Mouse (Mus musculus) hindbrain, embryonic 16.5 days (tissue): ENCODE data around the gene Rbpj. TPM values are rescaled to one million over a fixed set of nuclear protein-coding genes. Genes with fewer than 3 reads are reported as not detected.

Source experiments
- ATAC-seq: fragments of 200-750 bp; cut with Nextera tagmentation; 2 replicates; pipeline ENCODE4 v1.8.0; 2017; ENCODE audit warnings: moderate TSS enrichment, moderate library complexity
- H3K27ac ChIP-seq: fragments of 300-500 bp; sonication (generic); 2 replicates; pipeline ENCODE4 v1.5.1; 2014; ENCODE audit warnings: low read depth, mild to moderate bottlenecking, control low read depth, low read length, moderate library complexity
- H3K27me3 ChIP-seq: fragments of 300-500 bp; sonication (generic); replicated peaks from 2 replicates; pipeline ENCODE4 v1.6.1; 2014; ENCODE audit warnings: low read length; ENCODE audit not compliant: control insufficient read depth, insufficient read depth
- H3K36me3 ChIP-seq: fragments of 300-500 bp; sonication (generic); 2 replicates; pipeline ENCODE4 v1.6.1; 2014; ENCODE audit warnings: mild to moderate bottlenecking, low read length, moderate library complexity, mixed read lengths; ENCODE audit not compliant: control insufficient read depth, insufficient read depth
- H3K4me1 ChIP-seq: fragments of 300-500 bp; sonication (generic); 2 replicates; pipeline ENCODE4 v1.6.1; 2014; ENCODE audit warnings: low read depth, low read length; ENCODE audit not compliant: control insufficient read depth, insufficient read depth
- H3K4me2 ChIP-seq: fragments of 300-500 bp; sonication (generic); 2 replicates; pipeline ENCODE4 v1.6.1; 2014; ENCODE audit warnings: mild to moderate bottlenecking, low read length, control low read depth, moderate library complexity
- H3K4me3 ChIP-seq: fragments of 300-500 bp; sonication (generic); 2 replicates; pipeline ENCODE4 v1.5.1; 2014; ENCODE audit warnings: mild to moderate bottlenecking, low read length, control low read depth, moderate library complexity
- H3K9ac ChIP-seq: fragments of 300-500 bp; sonication (generic); 2 replicates; pipeline ENCODE4 v1.6.1; 2014; ENCODE audit warnings: low read depth, mild to moderate bottlenecking, control low read depth, low read length, moderate library complexity
- H3K9me3 ChIP-seq: fragments of 300-500 bp; sonication (generic); 2 replicates; pipeline ENCODE4 v1.6.1; 2014; ENCODE audit warnings: mild to moderate bottlenecking, low read length, moderate library complexity; ENCODE audit not compliant: control insufficient read depth
- WGBS: fragments of 180-500 bp; shearing (Covaris S2); extraction: QIAGEN DNeasy Blood & Tissue Kit; methylation state at CpG from one replicate; pipeline ENCODE4 v1.1.7; 2014; 5-methylcytosine and 5-hydroxymethylcytosine counted together
- polyA plus RNA-seq: library from polyadenylated mRNA; unstranded; fragments of >200 nt; fragmentation: Nextera tagmentation; extraction: Ambion mirVana; gene quantifications from 2 replicates; pipeline ENCODE4 v1.2.1, GENCODE M21; 2015

Rbpj gene
- polyA plus RNA-seq, 1 experiment from 2014 or later: 19.8 TPM

DNA sequence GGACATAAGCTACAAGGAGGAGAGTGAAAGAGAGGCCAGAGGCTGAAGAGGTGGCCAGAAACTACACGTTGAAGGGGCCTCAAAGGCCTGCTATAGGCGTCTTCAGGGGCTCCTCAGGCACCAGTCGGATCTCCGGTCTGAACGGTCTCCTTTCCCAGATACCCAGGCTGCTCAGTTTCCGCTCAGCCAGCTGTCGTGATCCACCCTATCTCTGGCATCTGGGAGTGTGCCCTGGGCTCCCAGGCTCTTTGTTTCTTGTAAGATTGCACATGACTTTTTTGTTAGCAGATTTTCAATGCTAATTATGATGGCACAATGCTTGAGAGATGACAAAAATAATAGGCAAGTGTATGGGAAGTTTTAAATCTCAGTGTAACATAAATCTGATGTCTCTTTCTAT lies 95.2 kb downstream of the Rbpj start:
- H3K27me3 ChIP-seq: no peaks in the 10 kb centered on the region
- H3K9me3 ChIP-seq: no peaks in the 10 kb centered on the region
- no peaks in the 10 kb centered on the region for H3K4me1 ChIP-seq
- no peaks in the 10 kb centered on the region for H3K36me3 ChIP-seq
- no peak overlapping the region for H3K4me3 ChIP-seq
- no peak overlapping the region for H3K4me2 ChIP-seq
- no peak for ATAC-seq
- H3K27ac ChIP-seq: no peak overlapping the region
- WGBS: 77% methylated on average over 7 of the region's 7 CpGs
- no peak overlapping the region for H3K9ac ChIP-seq

- WGBS: 85% methylated on average over 19 of the region's 19 CpGs
- ATAC-seq: no peak
These were observed 98.4 kb downstream of the Rbpj start for GRCm38 (mm10) chr5:53564309-53564708.

DNA sequence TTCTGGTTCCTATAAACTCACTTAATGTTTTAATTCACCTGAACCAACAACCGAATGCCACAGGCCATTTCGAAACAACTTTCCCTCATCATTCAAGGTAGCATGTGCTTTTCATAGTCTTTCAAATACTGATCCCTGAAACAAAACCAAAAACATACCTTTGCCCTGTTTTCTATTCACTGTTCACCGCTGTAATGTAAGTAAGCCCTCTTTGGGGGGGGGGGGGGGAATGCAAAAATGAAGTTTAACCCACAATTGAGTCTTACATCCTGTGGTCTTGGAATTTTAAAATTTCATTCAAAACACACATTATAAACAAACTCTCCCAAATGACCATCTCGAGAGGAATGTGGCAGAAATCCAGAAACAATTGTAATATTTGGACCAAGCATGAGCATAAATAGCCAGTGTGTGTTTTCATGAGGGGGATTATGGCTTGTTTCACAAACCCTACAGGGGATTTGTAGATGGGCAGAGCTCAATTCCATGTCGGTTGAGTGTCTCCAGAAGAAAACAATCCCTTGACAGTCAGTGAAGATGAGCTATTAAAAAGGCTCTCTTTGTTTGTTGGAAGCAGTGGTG lies 99.4 kb downstream of the Rbpj start:
- no peaks in the 10 kb centered on the region for H3K4me1 ChIP-seq
- no peak overlapping the region for H3K4me3 ChIP-seq
- no peaks in the 10 kb centered on the region for H3K9me3 ChIP-seq
- no peak for ATAC-seq
- H3K27ac ChIP-seq: no peak overlapping the region
- no peak overlapping the region for H3K4me2 ChIP-seq
- H3K36me3 ChIP-seq: no peaks in the 10 kb centered on the region
- H3K27me3 ChIP-seq: no peaks in the 10 kb centered on the region
- 82% methylated on average over 5 of the region's 5 CpGs for WGBS
- no peak overlapping the region for H3K9ac ChIP-seq

More at GRCm38 (mm10) chr5:53564309-53564708, 98.4 kb downstream of the Rbpj start:
- Histone ChIP-seq H3K27me3 (no peaks in the 10 kb centered on the region), H3K4me1 (no peaks in the 10 kb centered on the region), H3K9me3 (no peaks in the 10 kb centered on the region), H3K36me3 (no peaks in the 10 kb centered on the region), H3K4me2 (no peak overlapping the region), H3K4me3 (no peak overlapping the region), H3K9ac (no peak overlapping the region), H3K27ac (no peak overlapping the region)

GRCm38 (mm10) chr5:53566485-53567083 lies 100.6 kb downstream of the Rbpj start:
- no peak overlapping the region for H3K9ac ChIP-seq
- no peak for ATAC-seq
- WGBS: 93% methylated on average over 15 of the region's 15 CpGs
- no peak overlapping the region for H3K4me2 ChIP-seq
- no peak overlapping the region for H3K27ac ChIP-seq
- H3K27me3 ChIP-seq: no peaks in the 10 kb centered on the region
- H3K9me3 ChIP-seq: no peaks in the 10 kb centered on the region
- no peaks in the 10 kb centered on the region for H3K36me3 ChIP-seq
- no peak overlapping the region for H3K4me3 ChIP-seq
- H3K4me1 ChIP-seq: no peaks in the 10 kb centered on the region

GRCm38 (mm10) chr5:53572496-53572895 lies 106.5 kb downstream of the Rbpj start:
- no peak overlapping the region for H3K4me2 ChIP-seq
- H3K9me3 ChIP-seq: no peaks in the 10 kb centered on the region
- H3K4me3 ChIP-seq: no peak overlapping the region
- ATAC-seq: no peak
- H3K27me3 ChIP-seq: no peaks in the 10 kb centered on the region
- no peaks in the 10 kb centered on the region for H3K4me1 ChIP-seq
- 81% methylated on average over 5 of the region's 5 CpGs for WGBS
- no peak overlapping the region for H3K27ac ChIP-seq
- H3K9ac ChIP-seq: no peak overlapping the region
- no peaks in the 10 kb centered on the region for H3K36me3 ChIP-seq

DNA sequence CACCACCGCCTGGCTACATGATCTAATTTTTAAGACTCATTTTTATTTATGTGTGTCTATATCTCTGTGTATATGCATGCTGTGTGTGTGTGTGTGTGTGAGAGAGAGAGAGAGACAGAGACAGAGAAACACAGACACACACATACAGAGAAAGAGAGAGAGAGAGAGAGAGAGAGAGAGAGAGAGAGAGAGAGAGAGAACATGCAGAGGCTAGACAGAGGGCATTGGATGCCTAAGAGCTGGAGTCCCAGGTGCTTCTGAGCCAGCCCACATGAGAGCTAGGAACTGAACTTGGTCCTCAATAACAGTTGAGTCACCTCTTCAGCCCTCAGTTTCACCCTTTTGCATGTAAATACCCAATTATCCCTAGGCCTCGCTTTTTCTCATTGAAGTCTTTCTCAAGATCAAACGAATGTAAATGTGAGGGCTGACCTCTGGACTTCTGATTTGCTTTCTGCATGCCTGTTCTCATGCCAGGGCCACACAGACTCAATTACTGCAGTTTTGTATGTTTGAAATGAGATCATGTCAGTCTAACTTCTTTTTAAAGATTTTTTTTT lies 109.0 kb downstream of the Rbpj start:
- H3K9ac ChIP-seq: no peak overlapping the region
- H3K27me3 ChIP-seq: no peaks in the 10 kb centered on the region
- no peak overlapping the region for H3K4me2 ChIP-seq
- H3K36me3 ChIP-seq: no peaks in the 10 kb centered on the region
- no peak overlapping the region for H3K27ac ChIP-seq
- WGBS: 54% methylated on average over 3 of the region's 3 CpGs
- no peak for ATAC-seq
- H3K4me1 ChIP-seq: no peaks in the 10 kb centered on the region
- H3K9me3 ChIP-seq: no peaks in the 10 kb centered on the region
- H3K4me3 ChIP-seq: no peak overlapping the region

DNA sequence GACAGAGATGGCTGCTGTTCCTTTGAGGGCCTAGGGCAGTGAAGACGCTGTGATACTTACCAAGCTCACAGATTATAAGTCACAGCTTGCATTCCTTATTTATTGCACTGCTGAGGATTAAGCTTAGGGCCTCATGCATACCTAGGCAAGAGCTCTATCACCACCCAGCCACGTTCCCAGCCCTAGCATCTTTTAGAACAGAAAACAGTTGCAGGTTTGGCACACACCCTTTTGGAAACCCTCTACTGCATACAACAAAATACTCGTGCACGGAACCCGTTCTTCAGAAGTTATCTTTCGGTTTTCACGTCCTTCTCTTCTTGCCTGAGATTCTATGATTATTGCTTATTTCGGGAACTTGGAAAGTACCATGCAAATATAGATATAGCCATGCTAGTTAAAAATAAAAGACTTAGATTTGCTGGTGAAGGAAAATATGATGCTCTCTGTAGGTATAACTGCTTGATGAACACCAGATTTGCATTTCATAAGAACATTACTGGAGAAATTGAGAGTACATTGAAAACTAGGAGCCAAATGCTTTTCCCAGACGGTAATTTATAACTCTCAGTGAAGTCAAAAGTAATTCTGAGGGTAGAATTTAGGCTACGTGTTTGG lies 111.4 kb downstream of the Rbpj start:
- ATAC-seq: no peak
- Histone ChIP-seq H3K4me2 (no peak overlapping the region), H3K4me1 (no peaks in the 10 kb centered on the region), H3K27me3 (no peaks in the 10 kb centered on the region), H3K9me3 (no peaks in the 10 kb centered on the region), H3K4me3 (no peak overlapping the region), H3K9ac (no peak overlapping the region), H3K36me3 (no peaks in the 10 kb centered on the region), H3K27ac (no peak overlapping the region)
- WGBS: 84% methylated on average over 10 of the region's 10 CpGs

- Histone ChIP-seq H3K36me3 (no peaks in the 10 kb centered on the region), H3K9ac (no peak overlapping the region), H3K4me3 (no peak overlapping the region), H3K4me2 (no peak overlapping the region), H3K4me1 (peaks cover 4% of the 10 kb centered on the region; the same call in 1 of the 2 replicates), H3K27ac (no peak overlapping the region), H3K27me3 (no peaks in the 10 kb centered on the region), H3K9me3 (no peaks in the 10 kb centered on the region)
- ATAC-seq: no peak
- WGBS: 92% methylated on average over 9 of the region's 9 CpGs
These were observed 118.3 kb downstream of the Rbpj start for GRCm38 (mm10) chr5:53584069-53584767.
